Mouse (Mus musculus) kidney, embryonic 15.5 days (tissue): ENCODE measurements around the gene Top3b. TPM values are rescaled to one million over a fixed set of nuclear protein-coding genes. Genes with fewer than 3 reads are reported as not detected.
A peak's percentile ranks its signal among the peaks of the same experiment; 100 is the strongest.

Experiments used
- ATAC-seq: fragments of 200-750 bp; cut with Nextera tagmentation; replicated peaks from 2 replicates; pipeline ENCODE4 v1.8.0; 2017; ENCODE audit warnings: moderate TSS enrichment; ENCODE audit not compliant: low FRiP score
- H3K27ac ChIP-seq: fragments of 300-500 bp; sonication (generic); 2 replicates; pipeline ENCODE4 v1.5.1; 2015; ENCODE audit warnings: mild to moderate bottlenecking, inconsistent platforms
- H3K27me3 ChIP-seq: fragments of 300-500 bp; sonication (generic); 2 replicates; pipeline ENCODE4 v1.6.1; 2015; ENCODE audit warnings: inconsistent platforms
- H3K36me3 ChIP-seq: fragments of 300-500 bp; sonication (generic); 2 replicates; pipeline ENCODE4 v1.6.1; 2015; ENCODE audit warnings: inconsistent platforms
- H3K4me1 ChIP-seq: fragments of 300-500 bp; sonication (generic); 2 replicates; pipeline ENCODE4 v1.6.1; 2015; ENCODE audit warnings: inconsistent platforms
- H3K4me2 ChIP-seq: fragments of 300-500 bp; sonication (generic); 2 replicates; pipeline ENCODE4 v1.6.1; 2015; ENCODE audit warnings: moderate library complexity, mild to moderate bottlenecking, inconsistent platforms
- H3K4me3 ChIP-seq: fragments of 300-500 bp; sonication (generic); replicated peaks from 2 replicates; pipeline ENCODE4 v1.5.1; 2015; ENCODE audit warnings: mild to moderate bottlenecking, inconsistent platforms
- H3K9ac ChIP-seq: fragments of 300-500 bp; sonication (generic); 2 replicates; pipeline ENCODE4 v1.6.1; 2015; ENCODE audit warnings: mild to moderate bottlenecking, inconsistent platforms
- H3K9me3 ChIP-seq: fragments of 300-500 bp; sonication (generic); replicated peaks from 2 replicates; pipeline ENCODE4 v1.6.1; 2016; ENCODE audit warnings: inconsistent platforms
- WGBS: fragments of 180-500 bp; shearing (Covaris S2); methylation state at CpG from one replicate; pipeline ENCODE4 v1.1.7; 2015; ENCODE audit warnings: mixed read lengths; 5-methylcytosine and 5-hydroxymethylcytosine counted together
- polyA plus RNA-seq: library from polyadenylated mRNA; unstranded; fragments of >200 nt; fragmentation: Nextera tagmentation; extraction: Ambion mirVana; gene quantifications from 2 replicates; pipeline ENCODE4 v1.2.1, GENCODE M21; 2015

The Top3b gene
- polyA plus RNA-seq, 1 experiment from 2014 or later = 74.7 TPM

GRCm38 (mm10) chr16:16863978-16864377 is 6.6 kb upstream of the Top3b start, which contains the start of gene Igll1:
Gene Igll1, minus strand, starts transcription at chr16:16863985.
- Histone ChIP-seq H3K27ac (no peak within 1 kb of the TSS), H3K27me3 (no peaks in the 10 kb centered on the region), H3K4me1 (no peaks in the 10 kb centered on the region), H3K36me3 (no peaks in the 10 kb centered on the region), H3K4me3 (no peak within 1 kb of the TSS), H3K4me2 (no peak within 1 kb of the TSS), H3K9ac (no peak within 1 kb of the TSS), H3K9me3 (no peaks in the 10 kb centered on the region)
- 74% methylated on average over 2 of the region's 2 CpGs for WGBS
- no peak for ATAC-seq

GRCm38 (mm10) chr16:16865217-16865616 is 5.3 kb upstream of the Top3b start:
- Histone ChIP-seq H3K9ac (no peak overlapping the region), H3K27ac (no peak overlapping the region), H3K27me3 (no peaks in the 10 kb centered on the region), H3K4me1 (0 out of 2 replicates have a peak, but pooled peaks cover 2% of the 10 kb centered on the region), H3K9me3 (no peaks in the 10 kb centered on the region), H3K4me3 (no peak overlapping the region), H3K4me2 (no peak overlapping the region), H3K36me3 (no peaks in the 10 kb centered on the region)
- ATAC-seq = no peak

GRCm38 (mm10) chr16:16865696-16866561 is 4.6 kb upstream of the Top3b start:
- Histone ChIP-seq H3K9me3 (no peaks in the 10 kb centered on the region), H3K4me2 (no peak overlapping the region), H3K9ac (no peak overlapping the region), H3K4me3 (no peak overlapping the region), H3K4me1 (0 out of 2 replicates have a peak, but pooled peaks cover 3% of the 10 kb centered on the region), H3K36me3 (no peaks in the 10 kb centered on the region), H3K27ac (0 out of 2 replicates have a peak overlapping the region, but pooled peaks have one; percentile 37), H3K27me3 (no peaks in the 10 kb centered on the region)
- 54% methylated on average over 4 of the region's 5 CpGs for WGBS
- no peak for ATAC-seq

- WGBS = 35% methylated on average over 7 of the region's 7 CpGs
- H3K27ac ChIP-seq = peak overlapping the region; percentile 95
- H3K4me3 ChIP-seq = peak overlapping the region; percentile 66
- H3K9me3 ChIP-seq = no peaks in the 10 kb centered on the region
- H3K9ac ChIP-seq = peak overlapping the region; percentile 90
- H3K4me1 ChIP-seq = peaks cover 13% of the 10 kb centered on the region
- H3K27me3 ChIP-seq = no peaks in the 10 kb centered on the region
- peak overlapping the region; percentile 71 for H3K4me2 ChIP-seq
- peaks cover 4% of the 10 kb centered on the region for H3K36me3 ChIP-seq
- ATAC-seq = peak; percentile 34; the same call in 1 of the 2 replicates
Observed at GRCm38 (mm10) chr16:16870241-16870616, 307 bp upstream of the Top3b start.

- Histone ChIP-seq H3K9me3 (peaks cover 7% of the 10 kb centered on the region; the same call in 1 of the 2 replicates), H3K4me2 (no peak overlapping the region), H3K36me3 (peaks cover 88% of the 10 kb centered on the region), H3K27ac (no peak overlapping the region), H3K27me3 (no peaks in the 10 kb centered on the region), H3K4me3 (no peak overlapping the region), H3K9ac (no peak overlapping the region), H3K4me1 (no peaks in the 10 kb centered on the region)
- no peak for ATAC-seq
- WGBS = 92% methylated on average over 5 of the region's 5 CpGs
Observed at GRCm38 (mm10) chr16:16879025-16879424, 8.5 kb downstream of the Top3b start.

GRCm38 (mm10) chr16:16888341-16888740 is 17.8 kb downstream of the Top3b start:
- Histone ChIP-seq H3K4me2 (no peak overlapping the region), H3K9ac (no peak overlapping the region), H3K4me1 (no peaks in the 10 kb centered on the region), H3K27me3 (no peaks in the 10 kb centered on the region), H3K27ac (no peak overlapping the region), H3K9me3 (no peaks in the 10 kb centered on the region), H3K4me3 (no peak overlapping the region), H3K36me3 (peaks cover 100% of the 10 kb centered on the region)
- WGBS = 94% methylated on average over 1 of the region's 1 CpGs
- no peak for ATAC-seq

- Histone ChIP-seq H3K36me3 (peaks cover 75% of the 10 kb centered on the region), H3K4me2 (no peak overlapping the region), H3K27ac (no peak overlapping the region), H3K27me3 (no peaks in the 10 kb centered on the region), H3K9me3 (no peaks in the 10 kb centered on the region), H3K4me3 (no peak overlapping the region), H3K9ac (no peak overlapping the region), H3K4me1 (peaks cover 8% of the 10 kb centered on the region)
- 93% methylated on average over 7 of the region's 7 CpGs for WGBS
- no peak for ATAC-seq
Observed at GRCm38 (mm10) chr16:16892366-16892765, 21.8 kb downstream of the Top3b start.

- Histone ChIP-seq H3K27ac (peak overlapping the region; percentile 41; the same call in 1 of the 2 replicates), H3K27me3 (no peaks in the 10 kb centered on the region), H3K36me3 (peaks cover 39% of the 10 kb centered on the region), H3K4me2 (peak overlapping the region; percentile 68), H3K9me3 (no peaks in the 10 kb centered on the region), H3K9ac (no peak overlapping the region), H3K4me3 (peak overlapping the region; percentile 68), H3K4me1 (peaks cover 17% of the 10 kb centered on the region)
- 19% methylated on average over 4 of the region's 4 CpGs for WGBS
- ATAC-seq = no peak
Observed at GRCm38 (mm10) chr16:16896015-16896381, 25.5 kb downstream of the Top3b start.

GRCm38 (mm10) chr16:16896382-16897055 is 26.0 kb downstream of the Top3b start, which contains the start of gene Ppm1f:
Gene Ppm1f, plus strand, starts transcription at chr16:16896469.
- peak within 1 kb of the TSS; percentile 72 for H3K9ac ChIP-seq
- H3K36me3 ChIP-seq = peaks cover 34% of the 10 kb centered on the region
- peak within 1 kb of the TSS; percentile 68 for H3K4me2 ChIP-seq
- WGBS = under 1% methylated on average over 29 of the region's 29 CpGs
- no peaks in the 10 kb centered on the region for H3K9me3 ChIP-seq
- ATAC-seq = peak; percentile 94
- H3K27me3 ChIP-seq = no peaks in the 10 kb centered on the region
- peak within 1 kb of the TSS; percentile 68 for H3K4me3 ChIP-seq
- H3K27ac ChIP-seq = peak within 1 kb of the TSS; percentile 45
- H3K4me1 ChIP-seq = peaks cover 17% of the 10 kb centered on the region

GRCm38 (mm10) chr16:16897056-16897584 is 26.6 kb downstream of the Top3b start:
- peak; percentile 43 for ATAC-seq
- 22% methylated on average over 10 of the region's 10 CpGs for WGBS

GRCm38 (mm10) chr16:16902329-16902728 is 31.8 kb downstream of the Top3b start:
- no peak overlapping the region for H3K9ac ChIP-seq

More at GRCm38 (mm10) chr16:16897056-16897584, 26.6 kb downstream of the Top3b start:
- Histone ChIP-seq H3K27me3 (no peaks in the 10 kb centered on the region), H3K4me2 (peak overlapping the region; percentile 68), H3K9me3 (no peaks in the 10 kb centered on the region), H3K36me3 (peaks cover 28% of the 10 kb centered on the region), H3K4me1 (peaks cover 17% of the 10 kb centered on the region), H3K27ac (peak overlapping the region; percentile 45), H3K9ac (peak overlapping the region; percentile 72), H3K4me3 (peak overlapping the region; percentile 68)

GRCm38 (mm10) chr16:16903188-16903587 is 32.7 kb downstream of the Top3b start:
- Histone ChIP-seq H3K27ac (no peak overlapping the region), H3K27me3 (no peaks in the 10 kb centered on the region), H3K4me2 (no peak overlapping the region), H3K4me1 (0 out of 2 replicates have a peak, but pooled peaks cover 4% of the 10 kb centered on the region), H3K9me3 (no peaks in the 10 kb centered on the region), H3K36me3 (peaks cover 48% of the 10 kb centered on the region), H3K4me3 (no peak overlapping the region), H3K9ac (no peak overlapping the region)
- no peak for ATAC-seq
- 84% methylated on average over 5 of the region's 5 CpGs for WGBS

More at GRCm38 (mm10) chr16:16902329-16902728, 31.8 kb downstream of the Top3b start:
- Histone ChIP-seq H3K27ac (peak overlapping the region; percentile 30; the same call in 1 of the 2 replicates), H3K9me3 (no peaks in the 10 kb centered on the region), H3K27me3 (no peaks in the 10 kb centered on the region), H3K36me3 (peaks cover 39% of the 10 kb centered on the region), H3K4me2 (no peak overlapping the region), H3K4me3 (no peak overlapping the region), H3K4me1 (peaks cover 9% of the 10 kb centered on the region)
- WGBS = 74% methylated on average over 4 of the region's 4 CpGs
- no peak for ATAC-seq
